Mouse (Mus musculus): ENCODE results near the gene Pafah1b1. TPM values are rescaled to one million over a fixed set of nuclear protein-coding genes. Genes with fewer than 3 reads are reported as not detected.

Gene Pafah1b1
- 49.5 and 54.0 TPM in 2 replicates for polyA plus RNA-seq (2016; fragmentation: Nextera tagmentation; extraction: Ambion mirVana)

DNA sequence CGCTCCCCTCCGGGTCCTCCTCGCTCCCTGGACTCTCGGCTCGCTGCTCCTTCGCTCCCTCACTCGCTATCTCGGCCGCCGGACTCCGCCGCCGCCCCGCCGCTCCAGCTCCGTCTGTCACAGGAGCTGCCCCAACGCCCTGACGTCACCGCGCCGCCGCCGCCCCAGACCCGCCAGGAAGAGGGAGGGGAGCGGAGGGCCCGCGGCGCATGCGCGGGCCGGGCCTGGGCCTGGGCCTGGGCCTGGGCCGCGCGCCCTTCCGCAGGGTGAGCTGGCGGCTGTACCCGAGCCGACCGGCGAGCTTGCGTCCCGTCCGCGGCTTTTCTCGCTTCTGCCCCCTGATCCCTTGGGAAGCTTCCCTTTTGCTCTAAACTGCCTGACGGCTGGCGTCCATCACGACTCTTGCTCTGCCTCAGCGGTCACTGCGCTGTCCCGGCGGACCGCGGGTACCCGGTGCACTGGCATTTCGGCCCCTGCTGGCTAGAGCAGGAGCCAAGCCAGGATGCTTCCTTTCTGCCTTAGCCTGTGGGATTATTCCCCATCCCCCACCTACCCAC is at the start of gene Pafah1b1:
Gene Pafah1b1 (minus strand): TSS at position 436 of the 557 bp plus-strand sequence.
- peak; percentile 97 for DNase-seq (ENCODE audit: low spot score)
- peaks cover 34% of the 10 kb centered on the region for H3K4me1 ChIP-seq (replicated peaks)
- peak within 1 kb of the TSS; percentile 91 for H3K4me3 ChIP-seq
- H3K27ac ChIP-seq: peak within 1 kb of the TSS; percentile 100
- under 1% methylated on average over 56 of the region's 56 CpGs for WGBS
- H3K27me3 ChIP-seq (ENCODE audit: insufficient read depth, poor library complexity, severe bottlenecking): no peaks in the 10 kb centered on the region
- H3K36me3 ChIP-seq: no peaks in the 10 kb centered on the region
- H3K9me3 ChIP-seq: no peaks in the 10 kb centered on the region

DNA sequence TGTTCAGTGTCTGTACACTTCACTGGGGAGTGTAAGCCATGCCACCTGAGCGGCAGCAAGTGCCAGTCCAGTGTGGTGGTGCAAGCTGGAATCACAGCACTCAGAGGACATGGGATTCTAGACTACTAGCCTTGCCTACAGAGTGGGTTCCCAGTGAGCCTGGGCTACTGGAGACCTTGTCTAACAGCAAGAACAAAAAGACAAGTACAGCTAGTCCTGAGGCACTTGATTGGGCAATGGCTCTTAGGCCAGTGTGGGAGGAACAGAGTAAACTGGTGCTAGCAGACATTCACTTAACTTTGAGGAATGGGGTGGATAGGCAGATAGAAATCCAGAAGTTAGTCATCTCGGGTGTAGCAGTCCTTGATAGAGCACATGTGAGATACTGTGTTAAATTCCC is 47.9 kb upstream of the Pafah1b1 start:
- Histone ChIP-seq H3K4me1 (replicated peaks) (peaks cover 20% of the 10 kb centered on the region), H3K36me3 (peaks cover 44% of the 10 kb centered on the region), H3K27me3 (ENCODE audit: insufficient read depth, poor library complexity, severe bottlenecking) (no peaks in the 10 kb centered on the region), H3K27ac (no peak overlapping the region), H3K4me3 (no peak overlapping the region), H3K9me3 (no peaks in the 10 kb centered on the region)
- 91% methylated on average over 2 of the region's 2 CpGs for WGBS
- DNase-seq (ENCODE audit: low spot score): no peak

DNA sequence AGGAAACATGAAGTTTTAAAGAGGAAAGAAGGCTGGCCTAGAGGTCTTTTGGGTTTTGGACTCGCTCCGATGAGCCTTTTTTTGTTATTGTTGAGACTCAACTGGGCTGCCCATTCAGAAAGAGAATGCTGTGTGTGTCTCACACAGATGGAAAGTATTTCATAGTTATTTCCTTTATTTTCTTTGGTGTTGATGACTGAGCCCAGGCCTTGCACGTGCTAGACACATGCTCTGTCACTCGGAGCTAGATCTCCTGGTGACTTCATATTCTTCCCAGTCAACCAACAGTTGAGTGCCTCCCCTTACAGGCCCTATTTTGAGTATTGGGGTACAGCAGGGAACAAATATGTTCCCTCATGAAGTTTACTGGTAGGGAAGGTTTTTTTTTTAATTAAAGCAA is 47.2 kb upstream of the Pafah1b1 start:
- Histone ChIP-seq H3K27ac (no peak overlapping the region), H3K27me3 (ENCODE audit: insufficient read depth, poor library complexity, severe bottlenecking) (no peaks in the 10 kb centered on the region), H3K9me3 (no peaks in the 10 kb centered on the region), H3K4me3 (peak overlapping the region; percentile 91), H3K36me3 (peaks cover 36% of the 10 kb centered on the region), H3K4me1 (replicated peaks) (peaks cover 20% of the 10 kb centered on the region)
- no peak for DNase-seq (ENCODE audit: low spot score)
- 71% methylated on average over 4 of the region's 4 CpGs for WGBS

DNA sequence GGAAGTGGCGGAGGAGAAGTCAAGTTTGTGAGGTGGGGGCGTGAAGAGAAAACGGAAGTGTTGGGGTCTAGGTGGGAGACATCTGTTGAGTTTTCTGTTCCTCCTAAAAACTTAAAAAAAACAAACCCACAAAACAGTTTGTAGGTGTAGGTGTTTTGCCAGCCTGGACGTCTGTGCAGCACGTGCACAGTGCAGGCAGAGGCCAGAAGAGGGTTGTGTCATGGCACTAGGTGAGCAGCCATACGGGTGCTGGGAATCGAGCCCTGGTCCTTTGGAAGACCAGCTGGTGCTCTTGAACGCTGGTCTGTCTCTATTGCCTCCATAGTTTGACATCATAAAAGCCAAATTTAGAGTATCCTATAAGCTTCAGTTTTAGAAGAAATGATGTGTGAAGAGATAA is 46.8 kb upstream of the Pafah1b1 start:
- H3K27me3 ChIP-seq (ENCODE audit: insufficient read depth, poor library complexity, severe bottlenecking): no peaks in the 10 kb centered on the region
- H3K9me3 ChIP-seq: no peaks in the 10 kb centered on the region
- H3K4me1 ChIP-seq (replicated peaks): peaks cover 20% of the 10 kb centered on the region
- DNase-seq (ENCODE audit: low spot score): no peak
- peak overlapping the region; percentile 96 for H3K27ac ChIP-seq
- WGBS: 15% methylated on average over 8 of the region's 8 CpGs
- peak overlapping the region; percentile 91 for H3K4me3 ChIP-seq
- peaks cover 33% of the 10 kb centered on the region for H3K36me3 ChIP-seq

DNA sequence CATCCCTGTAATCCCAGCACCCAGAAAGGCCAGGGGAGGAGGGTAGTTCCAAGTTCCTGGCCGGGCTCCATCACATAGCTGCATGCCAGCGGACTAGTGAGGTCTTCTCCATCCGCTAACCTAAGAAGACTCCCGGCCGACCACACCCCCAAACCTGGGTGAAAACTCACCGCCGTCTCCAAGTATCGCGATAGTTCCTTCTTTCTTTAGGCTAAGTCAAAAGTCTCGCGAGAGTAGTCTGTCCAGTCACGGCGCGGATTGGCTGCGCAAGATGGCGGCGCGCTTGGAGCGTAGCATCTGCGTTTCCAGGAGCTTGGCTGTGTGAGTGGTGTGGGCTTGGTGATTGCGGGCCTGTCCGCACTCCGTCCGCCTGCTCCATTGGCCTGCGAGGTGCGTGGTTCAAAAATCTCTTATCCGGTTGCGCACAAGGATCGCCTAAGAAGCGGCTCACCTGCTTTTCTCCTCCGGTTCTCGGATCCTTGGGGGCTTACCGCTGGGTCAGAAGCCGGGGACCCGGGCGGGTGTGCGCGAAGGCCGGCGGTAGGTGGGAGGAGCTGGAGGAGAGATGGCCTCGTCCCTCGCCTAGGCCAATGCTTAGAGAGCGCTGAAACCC is 46.2 kb upstream of the Pafah1b1 start, which contains the start of gene Mettl16:
Gene Mettl16 (plus strand): TSS at position 236 of the 613 bp plus-strand sequence.
- peaks cover 20% of the 10 kb centered on the region for H3K4me1 ChIP-seq (replicated peaks)
- no peaks in the 10 kb centered on the region for H3K27me3 ChIP-seq (ENCODE audit: insufficient read depth, poor library complexity, severe bottlenecking)
- no peaks in the 10 kb centered on the region for H3K9me3 ChIP-seq
- WGBS: under 1% methylated on average over 43 of the region's 43 CpGs
- peak; percentile 95 for DNase-seq (ENCODE audit: low spot score)
- H3K36me3 ChIP-seq: peaks cover 27% of the 10 kb centered on the region
- peak within 1 kb of the TSS; percentile 96 for H3K27ac ChIP-seq
- H3K4me3 ChIP-seq: peak within 1 kb of the TSS; percentile 91

DNA sequence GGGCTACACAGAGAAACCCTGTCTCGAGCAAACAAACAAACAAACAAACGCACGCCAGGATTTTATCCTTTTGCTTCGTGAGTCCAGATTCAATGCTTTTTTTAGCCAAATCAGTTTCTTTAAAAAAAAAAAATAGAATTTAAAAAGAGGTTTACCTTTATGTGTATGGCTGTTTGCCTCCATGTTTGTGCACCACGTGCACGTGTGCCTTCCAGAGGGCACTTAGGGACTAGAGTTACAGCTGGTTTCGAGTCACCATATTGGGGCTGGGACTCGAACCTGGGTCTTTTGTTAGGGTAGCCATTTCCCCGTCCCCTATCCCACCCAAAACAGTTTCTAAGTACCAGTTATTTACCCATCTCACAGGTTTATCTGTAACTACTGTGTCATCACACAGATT is 45.6 kb upstream of the Pafah1b1 start:
- peak overlapping the region; percentile 96 for H3K27ac ChIP-seq
- WGBS: 84% methylated on average over 9 of the region's 9 CpGs
- H3K27me3 ChIP-seq (ENCODE audit: insufficient read depth, poor library complexity, severe bottlenecking): no peaks in the 10 kb centered on the region
- no peak for DNase-seq (ENCODE audit: low spot score)
- no peaks in the 10 kb centered on the region for H3K9me3 ChIP-seq
- peaks cover 21% of the 10 kb centered on the region for H3K36me3 ChIP-seq
- H3K4me1 ChIP-seq (replicated peaks): peaks cover 20% of the 10 kb centered on the region
- H3K4me3 ChIP-seq: peak overlapping the region; percentile 91

DNA sequence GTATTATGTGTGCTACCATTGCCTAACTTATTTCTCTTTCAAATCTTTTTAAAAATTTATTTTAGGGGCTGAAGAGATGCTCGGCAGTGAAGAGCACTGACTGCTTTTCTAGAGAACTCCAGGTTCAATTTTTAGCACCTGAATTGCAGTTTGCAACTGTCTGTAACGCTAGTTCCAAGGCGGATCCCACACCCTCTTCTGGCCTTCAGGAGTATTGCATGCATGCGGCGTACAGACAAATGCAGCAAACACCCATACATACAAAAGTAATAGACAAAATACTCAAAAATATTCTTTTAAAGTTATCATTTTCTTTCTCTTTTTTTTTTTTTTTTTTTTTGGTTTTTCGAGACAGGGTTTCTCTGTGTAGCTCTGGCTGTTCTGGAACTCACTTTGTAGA is 43.6 kb upstream of the Pafah1b1 start:
- Histone ChIP-seq H3K4me1 (replicated peaks) (peaks cover 20% of the 10 kb centered on the region), H3K4me3 (no peak overlapping the region), H3K27me3 (ENCODE audit: insufficient read depth, poor library complexity, severe bottlenecking) (no peaks in the 10 kb centered on the region), H3K9me3 (no peaks in the 10 kb centered on the region), H3K27ac (no peak overlapping the region), H3K36me3 (peaks cover under 1% of the 10 kb centered on the region)
- DNase-seq (ENCODE audit: low spot score): peak; percentile 43
- 41% methylated on average over 6 of the region's 6 CpGs for WGBS

DNA sequence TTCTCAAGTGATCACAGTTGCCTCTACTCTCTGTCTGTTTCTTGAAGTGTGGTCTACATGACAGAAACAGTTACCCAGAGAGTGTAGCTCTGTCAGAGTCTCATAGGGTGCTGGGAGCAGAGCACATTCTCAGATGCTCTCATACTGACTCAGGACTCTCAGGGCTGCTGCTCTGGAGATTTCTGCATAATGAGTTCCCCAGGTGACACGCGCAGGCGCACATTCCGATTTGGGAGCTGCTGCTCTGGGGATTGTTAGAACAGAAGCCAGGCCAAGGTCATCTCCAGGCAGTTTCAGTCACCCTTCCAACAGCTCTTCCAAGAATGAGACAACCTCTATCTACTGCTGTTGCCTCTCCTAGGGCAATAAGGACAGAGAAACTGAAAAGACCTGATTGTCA is 43.0 kb upstream of the Pafah1b1 start:
- no peak for DNase-seq (ENCODE audit: low spot score)
- Histone ChIP-seq H3K4me1 (replicated peaks) (peaks cover 20% of the 10 kb centered on the region), H3K36me3 (no peaks in the 10 kb centered on the region), H3K9me3 (no peaks in the 10 kb centered on the region), H3K27me3 (ENCODE audit: insufficient read depth, poor library complexity, severe bottlenecking) (no peaks in the 10 kb centered on the region), H3K27ac (no peak overlapping the region), H3K4me3 (no peak overlapping the region)
- 89% methylated on average over 4 of the region's 4 CpGs for WGBS

DNA sequence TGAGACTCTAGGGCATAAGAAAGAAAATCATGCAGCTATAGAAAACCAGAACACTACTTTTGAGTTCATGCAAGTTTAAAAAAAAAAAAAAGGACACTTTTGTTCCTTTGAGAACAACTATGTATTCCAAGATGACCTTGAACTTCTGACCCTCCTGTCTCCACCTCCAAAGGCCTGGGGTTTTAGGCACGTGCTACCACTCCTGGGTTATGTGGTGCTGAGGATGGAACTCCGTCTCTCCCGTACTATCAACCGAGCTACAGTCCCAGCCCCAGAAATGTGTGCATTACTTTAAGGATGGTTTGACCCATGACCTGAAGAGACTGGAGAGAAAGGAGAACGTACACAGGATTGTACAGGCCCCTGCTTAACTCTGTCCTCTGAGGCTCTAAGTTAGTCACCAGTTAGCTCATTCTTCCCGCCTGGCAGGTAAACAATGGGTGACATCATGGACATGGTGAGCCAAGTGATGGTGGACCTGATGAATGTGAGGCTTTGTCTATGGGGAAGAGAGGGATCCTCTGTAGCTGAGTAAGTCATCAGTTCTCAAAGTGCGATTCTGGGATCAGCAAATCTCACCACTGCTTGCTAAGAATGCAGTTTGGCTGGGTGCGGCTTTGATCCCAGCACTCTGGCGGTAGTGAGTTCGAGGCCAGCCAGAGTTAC is 39.6 kb upstream of the Pafah1b1 start:
- no peaks in the 10 kb centered on the region for H3K36me3 ChIP-seq
- DNase-seq (ENCODE audit: low spot score): no peak
- no peaks in the 10 kb centered on the region for H3K27me3 ChIP-seq (ENCODE audit: insufficient read depth, poor library complexity, severe bottlenecking)
- 80% methylated on average over 10 of the region's 10 CpGs for WGBS
- no peak overlapping the region for H3K27ac ChIP-seq
- H3K4me1 ChIP-seq (replicated peaks): no peaks in the 10 kb centered on the region
- H3K9me3 ChIP-seq: no peaks in the 10 kb centered on the region
- no peak overlapping the region for H3K4me3 ChIP-seq

DNA sequence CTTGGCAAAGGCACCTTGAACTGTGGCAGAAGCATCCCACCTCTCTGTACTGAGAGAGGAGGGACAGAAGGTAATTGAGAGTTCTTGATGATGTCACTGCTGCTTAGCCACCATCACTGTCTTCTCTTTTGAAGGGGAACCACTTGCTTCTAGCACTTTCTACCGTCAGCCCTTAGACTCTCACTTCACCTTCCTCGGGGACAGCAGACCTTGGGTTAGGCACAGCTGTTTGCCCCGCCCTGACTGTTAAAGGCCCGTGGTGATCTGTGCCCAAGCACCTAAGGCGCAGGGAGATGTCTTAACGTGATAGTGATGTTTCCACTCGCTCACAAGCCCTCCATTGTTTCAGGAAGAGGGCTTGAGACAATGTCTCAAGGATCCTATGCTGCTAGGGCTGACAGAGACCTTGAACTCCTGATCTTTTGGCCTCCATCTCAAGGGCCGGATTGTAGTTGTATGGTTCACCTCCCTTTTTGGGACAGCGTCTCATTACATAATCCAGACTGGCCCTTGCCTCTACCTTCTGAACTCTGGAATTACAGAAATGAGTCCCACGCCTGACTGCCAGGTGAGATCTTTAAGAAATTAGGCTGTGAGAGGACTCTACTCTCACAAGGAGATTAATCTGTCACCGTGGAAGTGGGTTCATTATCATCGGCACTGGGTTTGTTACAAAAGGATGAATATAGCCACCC is 36.7 kb upstream of the Pafah1b1 start:
- Histone ChIP-seq H3K4me1 (replicated peaks) (no peaks in the 10 kb centered on the region), H3K36me3 (no peaks in the 10 kb centered on the region), H3K9me3 (no peaks in the 10 kb centered on the region), H3K27ac (no peak overlapping the region), H3K27me3 (ENCODE audit: insufficient read depth, poor library complexity, severe bottlenecking) (no peaks in the 10 kb centered on the region), H3K4me3 (no peak overlapping the region)
- WGBS: 76% methylated on average over 12 of the region's 12 CpGs
- DNase-seq (ENCODE audit: low spot score): no peak

DNA sequence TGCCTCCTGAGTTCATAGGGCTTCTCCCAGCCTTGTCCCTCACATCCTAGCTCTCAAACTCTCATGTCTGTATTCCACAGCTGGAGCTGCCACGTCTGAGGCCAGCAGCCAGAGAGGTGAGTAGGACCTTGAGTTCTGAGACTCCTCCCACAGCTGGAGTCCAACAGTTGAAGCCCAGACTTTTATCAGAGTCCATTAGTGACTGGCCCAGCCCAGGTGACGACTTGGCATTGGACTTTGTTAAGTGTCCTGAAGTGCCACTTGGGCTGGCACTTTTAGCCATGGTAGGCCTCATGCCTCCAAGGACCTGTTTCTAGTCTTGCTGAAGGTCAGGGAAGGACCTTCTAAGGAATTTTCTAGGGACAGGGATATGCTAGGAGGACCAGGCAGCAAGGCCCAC is 32.2 kb upstream of the Pafah1b1 start:
- no peak overlapping the region for H3K27ac ChIP-seq
- WGBS: 69% methylated on average over 2 of the region's 2 CpGs
- H3K36me3 ChIP-seq: no peaks in the 10 kb centered on the region
- H3K4me1 ChIP-seq (replicated peaks): peaks cover 7% of the 10 kb centered on the region
- no peak for DNase-seq (ENCODE audit: low spot score)
- no peaks in the 10 kb centered on the region for H3K9me3 ChIP-seq
- no peaks in the 10 kb centered on the region for H3K27me3 ChIP-seq (ENCODE audit: insufficient read depth, poor library complexity, severe bottlenecking)
- H3K4me3 ChIP-seq: no peak overlapping the region

DNA sequence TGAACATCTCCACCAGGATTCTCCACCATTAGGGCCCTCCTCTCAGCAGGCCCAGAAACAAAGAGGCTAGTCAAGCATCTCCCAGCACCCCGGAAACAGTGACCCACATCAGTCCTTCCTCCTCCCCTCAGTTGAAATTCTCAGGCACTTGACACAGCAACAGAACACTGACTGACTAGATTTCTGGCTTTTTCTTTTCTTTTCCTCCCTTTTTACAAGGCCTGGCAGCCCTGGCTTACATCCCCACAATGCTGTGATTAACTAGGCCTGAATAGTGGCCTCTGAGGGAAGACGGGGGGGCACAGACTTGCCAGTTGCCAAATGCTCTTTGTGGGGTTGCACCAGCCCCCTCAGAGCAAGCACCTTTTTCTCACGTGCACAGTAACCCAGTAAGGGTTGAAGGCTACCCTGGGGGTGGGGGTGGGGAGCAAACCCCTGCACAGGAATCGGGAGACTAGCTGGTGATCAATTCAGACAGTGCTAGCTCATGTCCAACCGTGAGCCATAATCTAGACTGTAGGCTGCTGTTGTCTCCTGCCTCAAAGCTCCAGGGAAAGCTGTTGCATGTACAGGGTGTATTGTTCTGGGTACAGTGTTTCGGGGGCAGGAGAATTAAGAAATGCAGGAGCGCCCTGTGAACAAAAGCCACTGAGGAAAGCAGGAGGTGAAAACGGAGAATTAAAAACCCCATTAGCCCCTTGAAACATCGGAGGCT is 27.0 kb upstream of the Pafah1b1 start:
- no peak for DNase-seq (ENCODE audit: low spot score)
- peaks cover 13% of the 10 kb centered on the region for H3K4me1 ChIP-seq (replicated peaks)
- H3K9me3 ChIP-seq: no peaks in the 10 kb centered on the region
- H3K36me3 ChIP-seq: no peaks in the 10 kb centered on the region
- no peaks in the 10 kb centered on the region for H3K27me3 ChIP-seq (ENCODE audit: insufficient read depth, poor library complexity, severe bottlenecking)
- WGBS: 62% methylated on average over 9 of the region's 9 CpGs
- H3K27ac ChIP-seq: peak overlapping the region; percentile 66
- H3K4me3 ChIP-seq: no peak overlapping the region
